Mouse (Mus musculus): ENCODE results near the gene Itm2c. TPM values are rescaled to one million over a fixed set of nuclear protein-coding genes. Genes with fewer than 3 reads are reported as not detected.

Gene Itm2c
- total RNA-seq, 1 experiment from 2014 or later: 121 TPM

DNA sequence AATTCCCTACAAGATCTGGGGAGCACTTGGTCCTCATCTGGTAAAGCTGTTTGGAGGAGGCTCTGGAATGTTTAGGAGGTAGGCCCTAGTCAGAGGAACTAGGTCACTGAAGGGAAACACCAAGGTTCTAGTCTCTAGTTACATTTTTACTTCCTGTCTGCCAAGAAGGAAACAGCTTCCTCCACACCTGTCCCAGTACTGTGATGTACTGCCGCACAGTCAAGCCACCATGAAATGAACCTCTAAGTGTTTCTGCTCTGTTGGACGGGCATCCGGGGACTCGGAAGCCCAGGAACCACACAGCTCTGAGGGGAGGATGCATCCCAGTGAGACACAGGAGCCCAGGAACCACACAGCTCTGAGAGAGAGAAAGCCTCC, 34.6 kb downstream of the Itm2c start:
- ATAC-seq (replicated peaks; ENCODE audit: insufficient number of reproducible peaks, low FRiP score, low TSS enrichment, poor library complexity, severe bottlenecking): no peak

DNA sequence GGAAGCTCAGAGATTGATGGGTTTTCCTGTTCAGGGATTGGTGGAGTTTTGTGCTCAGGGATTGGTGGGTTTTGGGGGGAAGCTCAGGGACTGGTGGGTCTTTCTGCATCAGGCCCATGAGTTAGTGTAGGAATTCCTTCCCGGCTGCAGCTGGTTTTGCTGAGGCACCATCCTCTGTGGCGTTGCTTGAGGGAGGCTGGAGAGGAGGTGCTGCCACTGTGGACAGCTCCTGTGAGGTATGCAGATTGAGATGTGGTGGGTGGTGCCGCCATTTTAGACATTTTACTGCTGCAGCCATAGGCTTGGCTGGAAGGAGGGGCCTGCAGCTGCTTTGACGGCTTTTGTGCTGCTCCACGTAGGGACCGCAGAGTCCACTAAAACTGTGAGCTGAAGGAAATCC, 35.3 kb downstream of the Itm2c start:
- ATAC-seq (replicated peaks; ENCODE audit: insufficient number of reproducible peaks, low FRiP score, low TSS enrichment, poor library complexity, severe bottlenecking): no peak

DNA sequence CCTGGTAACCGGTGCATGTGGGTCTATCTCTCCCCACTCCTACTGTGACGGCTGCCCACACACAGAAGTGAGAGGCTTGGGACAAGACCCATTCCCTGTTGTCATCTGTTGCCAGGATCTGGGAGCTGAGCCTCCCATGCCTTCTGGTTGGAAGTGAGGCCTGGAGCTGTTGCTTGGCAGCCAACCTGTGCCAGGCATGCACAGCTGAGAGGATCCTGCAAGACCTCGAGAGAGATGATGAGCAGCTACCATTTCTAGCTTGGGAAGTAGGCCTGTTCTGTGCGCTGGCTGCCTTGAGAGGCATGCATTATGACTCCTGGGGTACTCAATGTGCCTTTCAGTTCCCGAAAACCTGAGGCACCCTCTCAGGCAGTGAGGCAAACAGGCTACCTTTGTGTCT, 37.1 kb downstream of the Itm2c start:
- no peak for ATAC-seq (replicated peaks; ENCODE audit: insufficient number of reproducible peaks, low FRiP score, low TSS enrichment, poor library complexity, severe bottlenecking)

GRCm38 (mm10) chr1:85933226-85933625, 39.1 kb downstream of the Itm2c start:
- no peak for ATAC-seq (replicated peaks; ENCODE audit: insufficient number of reproducible peaks, low FRiP score, low TSS enrichment, poor library complexity, severe bottlenecking)

GRCm38 (mm10) chr1:85933631-85934465, 39.8 kb downstream of the Itm2c start:
- no peak for ATAC-seq (replicated peaks; ENCODE audit: insufficient number of reproducible peaks, low FRiP score, low TSS enrichment, poor library complexity, severe bottlenecking)

GRCm38 (mm10) chr1:85934560-85934959, 40.5 kb downstream of the Itm2c start:
- no peak for ATAC-seq (replicated peaks; ENCODE audit: insufficient number of reproducible peaks, low FRiP score, low TSS enrichment, poor library complexity, severe bottlenecking)

GRCm38 (mm10) chr1:85935148-85935852, 41.2 kb downstream of the Itm2c start:
- ATAC-seq (replicated peaks; ENCODE audit: insufficient number of reproducible peaks, low FRiP score, low TSS enrichment, poor library complexity, severe bottlenecking): no peak

- ATAC-seq (replicated peaks; ENCODE audit: insufficient number of reproducible peaks, low FRiP score, low TSS enrichment, poor library complexity, severe bottlenecking): no peak
These were observed 42.2 kb downstream of the Itm2c start for GRCm38 (mm10) chr1:85936265-85936664.

DNA sequence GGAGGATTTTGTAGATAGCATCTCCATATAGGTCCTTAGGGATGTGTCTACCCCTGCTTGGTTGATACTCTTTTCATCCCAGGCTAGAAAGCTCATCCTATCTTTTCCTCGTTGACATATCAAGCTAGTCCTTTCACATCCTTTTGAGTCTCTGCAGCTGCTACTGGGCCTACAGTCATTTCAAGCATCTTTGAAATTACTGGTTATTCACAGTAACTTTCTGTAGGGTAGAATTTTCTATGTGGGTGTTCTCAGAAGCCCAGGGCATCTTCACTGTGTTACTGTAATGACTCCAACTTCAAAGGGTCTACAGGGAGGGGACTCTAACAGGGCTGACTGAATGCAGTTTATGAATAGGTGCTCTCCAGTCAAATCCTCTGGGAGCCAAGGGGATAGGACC, 43.2 kb downstream of the Itm2c start:
- ATAC-seq (replicated peaks; ENCODE audit: insufficient number of reproducible peaks, low FRiP score, low TSS enrichment, poor library complexity, severe bottlenecking): no peak

DNA sequence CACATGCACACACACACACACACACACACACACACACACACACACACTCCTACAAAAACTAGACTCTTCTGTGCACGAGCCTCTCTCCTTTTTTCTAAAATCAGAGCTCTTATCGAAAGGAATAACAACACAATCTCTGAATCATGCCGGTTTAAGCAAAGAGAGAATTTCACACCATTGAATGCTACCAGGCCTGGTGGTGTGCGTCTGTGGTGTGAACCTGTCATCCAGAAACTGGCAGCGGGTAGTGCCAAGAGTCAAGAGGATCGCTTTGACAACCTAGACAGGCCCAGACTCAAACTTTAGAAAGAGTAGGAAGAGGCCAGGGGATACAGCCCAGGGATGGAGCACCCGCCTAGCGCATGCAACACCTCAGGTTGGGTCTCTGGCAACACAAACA, 48.2 kb downstream of the Itm2c start:
- ATAC-seq (replicated peaks; ENCODE audit: insufficient number of reproducible peaks, low FRiP score, low TSS enrichment, poor library complexity, severe bottlenecking): no peak

DNA sequence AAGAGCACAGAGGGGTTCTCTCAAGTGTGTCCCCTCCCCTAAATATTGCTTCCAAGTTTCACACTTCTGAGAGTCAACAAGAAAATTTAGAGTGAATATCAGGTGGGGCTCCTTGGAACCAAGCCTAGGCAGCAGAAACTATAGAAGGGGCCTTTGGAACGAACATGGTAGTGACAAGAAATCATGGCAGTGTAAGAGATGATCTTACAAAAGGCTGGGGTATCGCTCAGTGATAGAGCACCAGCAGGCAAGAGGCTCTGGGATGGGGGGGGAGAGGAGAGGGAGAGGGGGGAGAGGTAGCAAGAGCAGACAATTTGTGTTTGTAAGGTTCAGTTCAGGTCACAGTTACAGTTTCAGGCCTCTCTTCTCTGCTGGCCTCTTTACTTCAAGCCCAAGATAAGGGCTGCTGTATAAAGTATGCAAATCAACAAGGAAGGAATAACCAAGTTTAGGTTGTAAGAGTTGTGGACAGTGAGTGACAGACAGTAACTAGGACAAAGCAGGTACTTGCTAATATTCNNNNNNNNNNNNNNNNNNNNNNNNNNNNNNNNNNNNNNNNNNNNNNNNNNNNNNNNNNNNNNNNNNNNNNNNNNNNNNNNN, 55.1 kb downstream of the Itm2c start:
- ATAC-seq (replicated peaks; ENCODE audit: insufficient number of reproducible peaks, low FRiP score, low TSS enrichment, poor library complexity, severe bottlenecking): no peak

- no peak for ATAC-seq (replicated peaks; ENCODE audit: insufficient number of reproducible peaks, low FRiP score, low TSS enrichment, poor library complexity, severe bottlenecking)
These were observed 61.1 kb downstream of the Itm2c start for GRCm38 (mm10) chr1:85955150-85955549.

- ATAC-seq (replicated peaks; ENCODE audit: insufficient number of reproducible peaks, low FRiP score, low TSS enrichment, poor library complexity, severe bottlenecking): no peak
These were observed 63.2 kb downstream of the Itm2c start for GRCm38 (mm10) chr1:85957290-85957689.

DNA sequence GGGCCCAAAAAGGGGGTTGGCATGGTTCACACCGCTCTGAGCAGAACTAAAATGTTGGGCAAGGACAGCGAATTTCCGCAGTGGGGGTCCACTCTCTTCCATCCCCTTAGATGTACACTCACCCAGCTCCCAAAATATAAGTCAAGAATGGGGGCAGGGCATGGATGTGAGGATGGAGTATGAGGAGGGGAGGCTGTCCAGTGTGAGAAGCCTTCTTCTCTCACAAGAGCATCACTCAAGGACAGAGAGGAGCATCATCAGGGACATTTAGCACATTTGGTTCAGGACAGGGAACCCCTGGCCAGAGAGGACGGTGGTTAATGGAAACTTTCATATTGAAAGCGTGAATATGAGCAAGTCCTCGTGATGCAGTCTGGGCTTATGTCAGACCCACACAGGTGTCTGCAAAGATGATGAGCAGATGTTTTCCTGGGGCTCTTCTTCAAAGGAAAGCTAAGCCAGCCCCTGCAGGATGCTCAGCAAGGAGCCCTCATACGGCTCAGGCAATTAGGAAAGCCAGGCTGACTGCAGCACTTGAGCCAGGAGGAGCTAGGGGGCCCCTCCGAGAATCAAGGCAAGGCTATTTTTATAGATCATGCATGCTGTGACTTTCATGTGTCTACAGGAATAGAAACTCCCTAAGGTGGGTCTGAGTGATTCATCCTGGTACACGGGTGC, 64.0 kb downstream of the Itm2c start:
- ATAC-seq (replicated peaks; ENCODE audit: insufficient number of reproducible peaks, low FRiP score, low TSS enrichment, poor library complexity, severe bottlenecking): no peak

Other genes with a start within 250 kb of the Itm2c start
- gene Sp100, start 244.3 kb upstream of the Itm2c start, total RNA-seq (2017): 231 to 487 TPM (median 232 TPM) in 3 replicates
- 106 to 140 TPM (median 120 TPM) in 3 replicates for gene A630001G21Rik, start 115.6 kb upstream of the Itm2c start, total RNA-seq (2017)
- 211 to 234 TPM (median 220 TPM) in 3 replicates for gene Cab39, start 100.8 kb upstream of the Itm2c start, total RNA-seq (2017)
- gene 4933407L21Rik, start 34.2 kb downstream of the Itm2c start, total RNA-seq (2017): not detected in 3 replicates
- gene Gpr55, start 66.7 kb downstream of the Itm2c start, total RNA-seq (2017): 2.2 to 4.9 TPM (median 4.7 TPM) in 3 replicates
- not detected in 3 replicates for gene Spata3, start 122.5 kb downstream of the Itm2c start, total RNA-seq (2017)
- 0.21 TPM in 1 of 3 replicates, not detected in the others for gene 2810459M11Rik, start 151.6 kb downstream of the Itm2c start, total RNA-seq (2017)
- 67.2 to 76.2 TPM (median 72.3 TPM) in 3 replicates for gene Psmd1, start 170.1 kb downstream of the Itm2c start, total RNA-seq (2017)
- not detected in 3 replicates for gene Htr2b, start 217.7 kb downstream of the Itm2c start, total RNA-seq (2017)
- gene Gm21972, start 239.4 kb downstream of the Itm2c start, total RNA-seq (2017): 1.1 to 17.3 TPM in 2 of 3 replicates, not detected in the other

Data from monocyte, adult 5-6 weeks (primary cell).